Mouse (Mus musculus) adrenal gland, postnatal 25 days (tissue): Measurements from ENCODE around the gene Ndufa6. TPM values are rescaled to one million over a fixed set of nuclear protein-coding genes. Genes with fewer than 3 reads are reported as not detected.
"Not testable (repeated sequence)": the region's sequence is repeated elsewhere in the genome, so short reads cannot be mapped to it uniquely, and the experiment has no call there.

ENCODE experiments used
- DNase-seq: peaks from one replicate; pipeline ENCODE4 v3.0.0; 2021; ENCODE audit warnings: mixed read lengths
- long read RNA-seq: library from polyadenylated mRNA; stranded (forward); transcript quantifications from one replicate; pipeline ENCODE4 v2.0.0, GENCODE M21; 2021
- total RNA-seq: library from RNA; stranded (reverse); gene quantifications from 2 replicates; pipeline ENCODE4 v1.2.3, GENCODE M21; 2021

Gene Ndufa6
- total RNA-seq = 531 and 557 TPM in 2 replicates
- long read RNA-seq, transcript Ndufa6-201 (3 exons, 590 nt) = major isoform, 236 of 268 reads
- long read RNA-seq, transcript Ndufa6-205 (2 exons, 382 nt) = minor isoform, 9 of 268 reads
- long read RNA-seq, transcript Ndufa6-206 (2 exons, 440 nt) = minor isoform, 8 of 268 reads
- long read RNA-seq, partial matches to known transcripts = 2 of 268 reads
- long read RNA-seq, other reads (novel, unspliced or antisense) = 12 of 268 reads

DNA sequence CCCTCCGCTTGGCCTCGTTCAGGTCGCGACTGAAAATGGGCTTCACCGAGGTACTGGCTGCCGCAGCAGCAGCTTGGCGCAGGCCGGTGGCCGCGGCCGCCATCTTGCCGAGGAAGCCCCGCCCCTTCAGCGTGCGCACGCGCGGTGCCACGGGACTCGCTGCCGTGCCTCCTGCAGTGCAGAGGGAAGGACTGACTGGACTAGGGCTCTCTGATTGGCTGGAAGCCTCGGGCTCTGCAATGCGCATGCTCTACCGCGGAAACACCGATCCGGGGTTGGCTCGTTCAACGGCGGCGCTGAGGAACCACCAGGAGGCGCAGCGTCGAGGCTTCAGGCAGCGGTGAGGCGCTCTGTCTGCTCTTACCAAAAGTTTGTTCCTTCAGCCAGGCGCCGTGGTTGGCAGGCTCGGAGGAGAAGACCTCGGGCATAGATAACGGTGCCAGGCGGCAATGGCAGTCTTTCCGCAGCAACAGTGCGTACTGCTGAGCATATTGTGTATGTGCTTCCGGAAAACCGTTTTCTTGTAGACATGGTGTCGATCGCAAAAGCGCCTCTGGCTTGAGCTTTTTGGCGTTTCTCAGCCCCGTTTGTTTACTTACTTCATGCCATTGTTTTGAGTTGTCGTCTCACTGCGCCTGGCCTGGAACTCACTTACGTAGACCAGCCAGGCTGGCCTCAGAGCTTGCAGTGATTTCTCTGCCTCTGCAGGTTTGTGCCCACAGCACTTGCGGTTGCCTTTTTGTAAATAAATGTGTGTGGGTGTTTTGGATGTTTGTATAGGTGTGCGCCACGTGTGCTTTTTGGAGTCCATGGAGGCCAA, at the start of gene Ndufa6:
Gene Ndufa6 (minus strand): TSS at position 197 of the 820 bp plus-strand sequence.
- DNase-seq = peak; percentile 97

DNA sequence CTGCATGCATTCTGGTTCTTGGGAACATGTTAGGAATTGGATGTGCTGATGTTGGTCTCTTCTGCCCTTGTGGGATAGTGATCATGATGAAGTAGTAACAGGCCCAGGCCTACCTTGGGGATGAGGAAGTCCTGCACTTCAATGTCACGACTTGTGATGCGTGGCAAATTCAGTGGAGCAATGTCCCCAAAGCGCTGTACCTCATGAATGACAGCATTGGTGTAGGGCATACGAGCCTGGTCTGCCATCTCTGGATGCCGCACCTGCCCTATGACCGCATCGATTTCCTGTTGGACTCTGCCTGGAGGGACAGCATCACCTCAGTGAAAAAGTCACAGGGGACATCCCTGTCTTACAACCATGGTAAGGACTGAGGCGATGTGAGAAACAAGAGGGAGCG, 49.5 kb upstream of the Ndufa6 start:
- no peak for DNase-seq

- no peak for DNase-seq
Observed at GRCm38 (mm10) chr15:82402741-82403140, 48.6 kb upstream of the Ndufa6 start.

DNA sequence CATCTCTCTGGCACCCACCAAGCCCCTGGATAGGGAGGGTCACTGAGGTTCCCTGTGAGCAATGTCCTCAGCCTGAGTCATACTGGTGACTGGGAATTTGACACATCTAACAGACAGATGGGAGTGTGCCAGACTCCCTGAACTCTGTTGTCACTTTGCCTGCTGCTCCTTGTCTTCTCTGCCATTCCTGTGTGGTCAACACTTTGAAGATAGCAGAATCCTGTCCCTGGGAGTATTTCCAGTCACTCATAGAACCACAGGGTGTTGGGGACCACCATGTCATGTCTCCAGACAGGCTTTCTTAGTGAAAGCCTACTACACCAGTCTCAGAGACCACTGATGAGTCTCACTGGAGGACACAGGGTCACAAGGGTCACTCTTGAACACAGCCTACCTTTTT, 48.0 kb upstream of the Ndufa6 start:
- no peak for DNase-seq

DNA sequence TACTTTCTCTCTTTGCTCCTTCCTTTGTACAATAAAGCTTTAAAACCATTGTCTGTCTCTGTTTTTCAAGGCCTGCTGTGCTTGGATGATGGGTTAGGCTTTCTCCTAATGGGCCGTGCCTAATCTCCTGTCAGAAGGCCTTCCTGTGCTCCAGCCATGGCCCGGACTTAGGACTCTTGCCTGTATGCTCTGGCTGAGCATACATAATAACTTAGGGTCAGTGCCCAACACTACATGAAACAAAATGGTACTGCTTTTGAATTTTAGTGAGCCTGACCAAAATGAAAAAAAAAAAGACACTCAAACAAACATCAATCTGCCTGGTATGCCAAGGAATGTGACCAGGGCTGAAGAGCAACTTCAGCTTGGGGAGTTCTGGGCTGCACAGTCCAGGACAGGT, 47.4 kb upstream of the Ndufa6 start:
- DNase-seq = no peak

DNA sequence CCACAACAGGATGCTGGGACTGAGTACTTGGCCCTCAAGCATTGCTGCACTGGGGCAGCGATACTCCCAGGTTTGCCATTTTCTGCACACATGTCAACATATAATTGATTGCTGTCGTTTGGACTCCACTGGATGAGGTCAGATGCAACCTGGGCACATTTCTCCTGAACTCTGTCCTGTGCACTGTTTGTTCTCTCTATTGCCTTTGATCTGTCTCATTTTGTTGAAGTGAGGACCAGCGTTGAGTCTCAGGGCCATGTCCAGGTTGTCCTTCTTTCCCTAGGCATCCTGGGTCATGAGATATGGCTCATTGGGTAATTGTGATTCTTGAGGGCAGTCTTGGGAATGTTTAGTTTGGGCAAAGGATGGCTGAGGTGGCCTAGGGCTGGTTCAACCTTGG, 41.8 kb upstream of the Ndufa6 start:
- not testable (repeated sequence) for DNase-seq

GRCm38 (mm10) chr15:82393922-82394321, 39.8 kb upstream of the Ndufa6 start, which contains the start of gene Cyp2d11:
TSS of gene Cyp2d11 (minus strand) at chr15:82394022.
- not testable (repeated sequence) for DNase-seq

DNA sequence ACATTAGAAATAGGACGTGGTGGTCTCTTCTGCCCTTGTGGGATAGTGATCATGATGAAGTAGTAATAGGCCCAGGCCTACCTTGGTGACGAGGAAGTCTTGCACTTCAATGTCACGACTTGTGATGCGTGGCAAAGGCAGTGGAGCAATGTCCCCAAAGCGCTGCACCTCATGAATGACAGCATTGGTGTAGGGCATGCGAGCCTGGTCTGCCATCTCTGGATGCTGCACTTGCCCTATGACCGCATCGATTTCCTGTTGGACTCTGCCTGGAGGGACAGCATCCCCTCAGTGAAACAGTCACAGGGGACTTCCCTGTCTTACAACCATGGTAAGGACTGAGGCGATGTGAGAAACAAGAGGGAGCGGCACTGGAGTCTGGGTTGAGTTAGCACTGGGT, 35.8 kb upstream of the Ndufa6 start:
- DNase-seq = not testable (repeated sequence)

DNA sequence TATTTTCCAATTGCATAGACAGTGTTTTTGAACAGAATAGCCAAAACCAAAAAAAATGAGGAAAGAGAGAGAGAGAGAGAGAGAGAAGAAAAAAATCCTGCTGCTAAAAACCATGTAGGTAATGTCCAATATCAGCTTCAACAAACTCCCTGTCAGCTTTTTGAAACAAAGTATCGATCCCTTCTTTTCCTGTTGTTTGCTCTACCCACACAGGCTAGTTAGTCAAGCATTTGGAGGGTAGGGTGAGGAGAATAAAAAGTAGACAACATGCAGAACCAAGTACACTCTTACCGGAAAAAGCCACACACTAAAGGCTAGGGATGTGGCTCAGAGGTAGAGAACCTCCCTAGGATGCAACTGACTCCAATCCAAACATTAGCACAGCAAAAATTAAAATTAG, 31.6 kb upstream of the Ndufa6 start:
- no peak for DNase-seq

DNA sequence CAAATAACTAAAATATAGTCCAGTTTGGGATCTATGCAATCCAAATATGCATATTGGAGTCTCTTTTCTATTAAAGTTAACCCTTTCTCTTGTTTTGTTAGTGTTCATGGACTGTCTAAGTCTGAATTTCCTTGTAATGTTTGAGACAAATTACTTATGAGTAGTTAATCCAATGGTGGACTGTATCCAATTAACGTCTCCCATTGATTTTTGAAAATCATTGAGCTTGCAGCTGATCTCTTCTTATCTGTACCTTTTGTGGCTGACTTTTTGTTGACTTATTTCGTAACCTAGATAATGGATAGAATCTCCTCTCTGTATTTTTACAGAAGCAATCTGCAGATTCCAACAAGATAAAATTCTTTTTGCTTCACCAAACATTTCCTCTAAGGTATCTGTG, 28.3 kb upstream of the Ndufa6 start:
- DNase-seq = no peak

DNA sequence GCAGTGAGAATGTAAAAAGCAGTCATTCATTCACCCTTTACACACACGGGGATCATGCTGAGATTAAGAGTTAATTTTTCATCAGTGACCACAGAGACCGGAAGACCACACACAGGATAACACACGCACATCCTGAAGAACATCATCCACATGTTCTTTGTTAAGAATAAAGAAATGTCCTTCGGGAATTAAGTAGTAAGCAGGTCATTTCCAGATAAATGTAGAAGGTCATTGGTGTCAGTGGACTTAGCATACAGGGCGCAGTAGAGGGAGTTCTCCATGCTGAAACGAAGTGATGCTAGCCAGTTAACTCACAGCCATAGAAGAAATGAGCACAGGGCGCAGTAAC, 26.6 kb upstream of the Ndufa6 start:
- DNase-seq = no peak

DNA sequence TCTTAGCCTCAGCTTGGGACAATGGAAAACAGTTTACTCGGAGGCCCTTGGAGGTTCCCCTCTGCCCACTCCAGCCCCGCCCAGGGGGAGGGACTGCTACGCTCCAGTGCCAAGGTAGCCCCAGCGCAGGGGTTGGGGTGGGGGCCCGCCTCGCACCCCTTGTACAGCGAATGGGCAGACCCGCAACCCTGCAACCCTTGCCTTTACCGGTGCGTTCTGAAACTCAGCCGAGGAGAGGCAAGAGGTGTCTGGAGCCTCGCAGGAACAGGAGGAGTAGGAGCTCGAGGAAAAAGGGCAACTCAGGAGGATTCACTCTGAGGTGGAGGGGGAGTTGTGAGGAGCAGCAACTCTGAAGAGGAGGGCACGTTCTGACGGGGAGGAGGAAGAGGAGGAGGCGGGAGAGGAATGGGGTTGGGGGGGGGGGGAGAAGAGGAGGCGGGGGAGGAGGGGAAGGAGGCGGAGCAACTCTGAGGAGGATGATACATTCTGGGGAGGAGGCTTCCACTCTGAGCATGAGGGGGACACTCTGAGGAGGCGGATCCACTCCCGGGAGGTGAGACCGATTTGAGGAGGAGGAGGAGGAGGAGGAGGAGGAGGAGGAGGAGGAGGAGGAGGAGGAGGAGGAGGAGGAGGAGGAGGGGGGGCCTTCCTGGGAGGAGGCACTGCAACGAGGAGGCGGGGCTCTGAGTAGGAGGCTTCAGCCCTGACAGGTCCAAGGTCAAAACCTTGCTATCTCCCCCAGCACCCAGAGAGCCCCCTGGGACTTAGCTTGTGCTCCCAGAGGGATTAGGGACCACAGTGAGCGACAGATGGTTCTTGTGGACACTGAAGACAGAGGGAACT, 26.0 kb upstream of the Ndufa6 start, which contains the start of gene Cyp2d22:
Gene Cyp2d22 (minus strand): TSS at position 390 of the 843 bp plus-strand sequence.
- DNase-seq = peak; percentile 65

DNA sequence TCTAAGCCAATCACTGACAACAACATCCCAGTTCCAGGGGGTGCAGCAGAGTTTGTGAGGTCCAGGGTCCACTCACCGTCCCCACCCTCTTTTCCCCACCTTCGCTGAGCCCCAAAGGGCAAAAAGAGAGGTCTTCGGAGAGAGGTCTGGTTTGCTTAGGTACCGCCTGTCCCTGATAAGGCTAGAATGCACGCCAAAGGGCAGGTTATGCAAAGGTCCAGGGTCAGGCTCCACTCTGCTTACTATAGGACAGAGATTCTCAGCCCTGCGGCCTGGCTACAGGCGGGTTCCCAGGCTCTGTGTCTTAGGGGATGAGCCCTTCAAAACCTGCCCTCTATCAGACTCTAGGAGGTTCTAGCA, 25.4 kb upstream of the Ndufa6 start:
- DNase-seq = peak; percentile 17

DNA sequence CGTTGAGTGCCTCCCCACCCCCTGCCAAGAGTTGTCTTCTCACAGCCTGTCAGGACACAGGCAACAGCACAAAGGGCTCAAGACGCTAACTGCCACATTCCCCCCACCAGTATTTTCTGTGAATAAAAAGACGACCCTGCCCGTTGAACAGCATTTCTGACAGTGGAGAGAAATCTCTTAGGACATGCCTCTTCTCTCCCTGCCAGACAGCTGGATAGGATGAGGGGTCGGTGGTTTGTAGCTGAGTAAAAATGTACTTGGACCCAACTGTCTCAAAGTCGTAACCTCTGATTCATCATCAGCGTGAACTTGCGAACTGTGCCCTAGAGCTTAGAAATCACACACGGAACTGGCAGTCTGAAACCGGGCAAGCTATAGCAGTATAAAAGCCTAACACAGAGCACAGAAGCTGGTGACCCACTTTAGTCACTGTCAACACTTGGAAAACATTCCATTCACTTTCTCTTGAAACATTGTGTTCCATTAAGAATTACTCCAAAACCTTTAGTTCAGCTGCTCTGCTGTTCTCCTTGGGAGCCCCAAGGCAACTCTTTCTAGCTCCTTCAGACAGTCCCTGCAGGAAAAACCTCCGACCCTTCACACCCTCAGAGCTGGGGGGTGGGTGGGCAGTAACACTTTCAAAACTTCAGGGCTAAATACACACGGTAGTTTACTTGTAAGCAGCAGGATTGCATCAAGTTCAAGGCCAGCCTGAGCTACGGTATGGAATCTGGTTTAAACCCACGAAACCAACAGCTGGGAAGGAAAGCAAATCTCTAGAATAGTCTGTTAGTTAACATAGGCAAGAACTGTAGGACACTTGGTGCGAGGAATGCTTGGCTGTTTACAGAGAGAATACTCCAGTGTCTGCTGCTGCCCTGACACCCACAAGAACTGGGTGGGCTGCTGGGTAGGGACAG, 24.4 kb upstream of the Ndufa6 start:
- no peak for DNase-seq

GRCm38 (mm10) chr15:82377701-82378100, 23.6 kb upstream of the Ndufa6 start:
- no peak for DNase-seq

- no peak for DNase-seq
Observed at GRCm38 (mm10) chr15:82376393-82377138, 22.4 kb upstream of the Ndufa6 start.

- DNase-seq = no peak
Observed at GRCm38 (mm10) chr15:82375855-82376254, 21.7 kb upstream of the Ndufa6 start.

GRCm38 (mm10) chr15:82374437-82374836, 20.3 kb upstream of the Ndufa6 start:
- no peak for DNase-seq

GRCm38 (mm10) chr15:82372991-82373390, 18.9 kb upstream of the Ndufa6 start:
- DNase-seq = no peak

GRCm38 (mm10) chr15:82372446-82372845, 18.3 kb upstream of the Ndufa6 start:
- DNase-seq = no peak

GRCm38 (mm10) chr15:82368851-82369250, 14.7 kb upstream of the Ndufa6 start:
- no peak for DNase-seq
